Mouse (Mus musculus) kidney, postnatal 0 days (tissue): Measurements from ENCODE around the gene Ptrh1. TPM values are rescaled to one million over a fixed set of nuclear protein-coding genes. Genes with fewer than 3 reads are reported as not detected.

Source experiments
- ATAC-seq: fragments of 200-750 bp; cut with Nextera tagmentation; replicated peaks from 2 replicates; pipeline ENCODE4 v1.8.0; 2017; ENCODE audit warnings: low read depth, moderate number of reproducible peaks, moderate TSS enrichment, moderate library complexity; ENCODE audit not compliant: low FRiP score
- DNase-seq: peaks from one replicate; pipeline ENCODE4 v3.0.0-alpha.2; 2016; ENCODE audit warnings: low spot score
- H3K27ac ChIP-seq: fragments of 300-500 bp; sonication (generic); 2 replicates; pipeline ENCODE4 v1.5.1; 2014; ENCODE audit warnings: mild to moderate bottlenecking
- H3K27me3 ChIP-seq: fragments of 300-500 bp; sonication (generic); 2 replicates; pipeline ENCODE4 v1.6.1; 2014; ENCODE audit warnings: low read length, mixed read lengths; ENCODE audit not compliant: insufficient read depth
- H3K36me3 ChIP-seq: fragments of 300-500 bp; sonication (generic); 2 replicates; pipeline ENCODE4 v1.6.1; 2014; ENCODE audit warnings: low read length, mixed read lengths; ENCODE audit not compliant: insufficient read depth
- H3K4me1 ChIP-seq: fragments of 300-500 bp; sonication (generic); replicated peaks from 2 replicates; pipeline ENCODE4 v1.6.1; 2014; ENCODE audit warnings: antibody characterized with exemption, low read length, mixed read lengths; ENCODE audit not compliant: insufficient read depth
- H3K4me2 ChIP-seq: fragments of 300-500 bp; sonication (generic); 2 replicates; pipeline ENCODE4 v1.6.1; 2014; ENCODE audit warnings: mild to moderate bottlenecking, low read length, moderate library complexity, mixed read lengths
- H3K4me3 ChIP-seq: fragments of 300-500 bp; sonication (generic); replicated peaks from 2 replicates; pipeline ENCODE4 v1.5.1; 2014; ENCODE audit warnings: low read depth, low read length
- H3K9ac ChIP-seq: fragments of 300-500 bp; sonication (generic); 2 replicates; pipeline ENCODE4 v1.6.1; 2014; ENCODE audit warnings: low read depth, low read length
- H3K9me3 ChIP-seq: fragments of 300-500 bp; sonication (generic); replicated peaks from 2 replicates; pipeline ENCODE4 v1.6.1; 2016; ENCODE audit warnings: low read length, inconsistent platforms, mixed read lengths
- CTCF ChIP-seq: IDR thresholded peaks from 2 replicates; pipeline ENCODE4 v1.5.1; 2016; ENCODE audit warnings: antibody characterized with exemption, low read depth, mild to moderate bottlenecking, moderate library complexity
- WGBS: fragments of 180-500 bp; shearing (Covaris S2); extraction: QIAGEN DNeasy Blood & Tissue Kit; methylation state at CpG from one replicate; pipeline ENCODE4 v1.1.7; 2014; 5-methylcytosine and 5-hydroxymethylcytosine counted together
- polyA plus RNA-seq: library from polyadenylated mRNA; unstranded; fragments of >200 nt; fragmentation: Nextera tagmentation; extraction: Ambion mirVana; gene quantifications from 2 replicates; pipeline ENCODE4 v1.2.1, GENCODE M21; 2015

Gene Ptrh1
- polyA plus RNA-seq = 7.0 and 7.8 TPM in 2 replicates

DNA sequence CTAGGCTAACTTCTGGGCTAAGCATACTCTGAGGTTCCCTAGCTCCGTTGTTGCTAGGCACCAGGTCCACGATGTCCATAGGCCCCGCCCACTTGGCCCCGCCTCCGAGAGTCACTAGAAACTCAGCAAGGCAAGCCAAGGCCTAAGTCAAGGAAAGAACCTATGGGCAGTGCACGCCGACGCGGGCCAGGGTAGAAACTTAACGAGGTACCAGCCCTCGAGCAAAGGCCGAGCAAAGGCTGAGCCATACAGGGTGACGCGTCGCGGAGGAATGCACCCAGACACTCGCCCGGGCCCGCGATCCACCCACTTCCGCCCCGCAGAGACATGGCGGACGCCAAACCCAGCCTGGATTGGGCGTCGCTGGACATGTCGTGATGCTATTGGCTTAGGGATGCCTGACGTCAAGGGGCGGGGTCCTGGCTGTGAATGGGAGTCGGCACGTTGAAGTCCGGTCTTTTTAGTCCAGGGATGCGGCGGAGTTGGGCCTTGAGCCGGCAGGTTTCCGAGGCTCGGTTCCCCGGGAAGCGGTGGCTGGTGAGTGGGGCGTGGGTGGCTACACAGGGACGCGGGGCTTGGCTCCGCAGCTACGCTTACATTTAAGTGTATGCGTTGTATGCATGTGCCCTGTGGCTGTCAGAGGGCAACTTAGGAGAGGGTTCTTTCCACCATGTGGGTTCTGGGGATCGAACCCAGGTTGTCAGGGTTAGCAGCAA lies at the start of gene Ptrh1, which contains the start of gene Ttc16:
TSS of gene Ptrh1 (plus strand) at position 428 of the 716 bp plus-strand sequence.
TSS of gene Ttc16 (minus strand) at position 275 of the 716 bp plus-strand sequence.
- whole genome bisulfite sequencing = under 1% methylated on average over 46 of the region's 46 CpGs
- peak; percentile 96 for ATAC-seq
- H3K27ac ChIP-seq = peak within 1 kb of the TSS; percentile 55
- peak within 1 kb of the TSS; percentile 83 for H3K4me2 ChIP-seq
- no peaks in the 10 kb centered on the region for H3K36me3 ChIP-seq
- peak within 1 kb of the TSS; percentile 40 for H3K4me3 ChIP-seq
- DNase-seq = peak; percentile 99
- H3K27me3 ChIP-seq = no peaks in the 10 kb centered on the region; the same call in 1 of the 2 replicates
- TF ChIP-seq CTCF = no peak
- H3K9me3 ChIP-seq = no peaks in the 10 kb centered on the region
- peak within 1 kb of the TSS; percentile 13 for H3K9ac ChIP-seq
- peaks cover 4% of the 10 kb centered on the region for H3K4me1 ChIP-seq

DNA sequence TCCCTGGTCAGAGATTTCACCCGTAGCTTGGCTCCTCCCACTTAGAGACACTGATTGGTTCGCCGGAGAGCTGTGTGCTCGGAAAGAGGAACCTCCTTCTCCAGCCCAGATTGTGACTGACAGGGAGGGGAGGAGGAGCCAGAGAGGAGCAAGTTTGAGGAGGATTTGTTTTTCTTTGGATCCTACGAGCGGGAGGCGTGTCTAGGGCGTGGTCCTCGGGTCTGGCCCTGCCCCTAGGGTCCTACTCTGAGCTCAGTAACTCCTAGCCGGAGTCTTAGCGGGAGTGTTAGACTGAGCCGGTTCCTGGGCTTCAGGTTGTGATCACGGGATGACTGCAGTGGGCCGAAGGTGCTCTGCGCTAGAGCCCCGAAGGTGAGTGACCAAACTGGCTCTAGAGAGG lies 48.2 kb upstream of the Ptrh1 start:
- 0% methylated on average over 16 of the region's 16 CpGs for WGBS
- TF ChIP-seq CTCF = no peak
- Histone ChIP-seq H3K9ac (peak overlapping the region; percentile 63), H3K4me1 (peaks cover 13% of the 10 kb centered on the region; the same call in 1 of the 2 replicates), H3K4me2 (peak overlapping the region; percentile 51), H3K27me3 (no peaks in the 10 kb centered on the region), H3K36me3 (no peaks in the 10 kb centered on the region), H3K27ac (peak overlapping the region; percentile 71), H3K9me3 (no peaks in the 10 kb centered on the region), H3K4me3 (peak overlapping the region; percentile 37)
- DNase-seq = peak; percentile 100
- peak; percentile 96 for ATAC-seq

- ATAC-seq (no peak; the same call in 1 of the 2 replicates), DNase-seq (peak; percentile 63)
- peak overlapping the region; percentile 71 for H3K27ac ChIP-seq
- H3K4me2 ChIP-seq = peak overlapping the region; percentile 51
- H3K9ac ChIP-seq = peak overlapping the region; percentile 63
- H3K4me3 ChIP-seq = peak overlapping the region; percentile 37
- WGBS = 45% methylated on average over 7 of the region's 7 CpGs
- TF ChIP-seq CTCF = no peak
- H3K27me3 ChIP-seq = no peaks in the 10 kb centered on the region
- peaks cover 13% of the 10 kb centered on the region; the same call in 1 of the 2 replicates for H3K4me1 ChIP-seq
- no peaks in the 10 kb centered on the region for H3K36me3 ChIP-seq
- no peaks in the 10 kb centered on the region for H3K9me3 ChIP-seq
These were observed 47.1 kb upstream of the Ptrh1 start for GRCm38 (mm10) chr2:32728463-32728862.

DNA sequence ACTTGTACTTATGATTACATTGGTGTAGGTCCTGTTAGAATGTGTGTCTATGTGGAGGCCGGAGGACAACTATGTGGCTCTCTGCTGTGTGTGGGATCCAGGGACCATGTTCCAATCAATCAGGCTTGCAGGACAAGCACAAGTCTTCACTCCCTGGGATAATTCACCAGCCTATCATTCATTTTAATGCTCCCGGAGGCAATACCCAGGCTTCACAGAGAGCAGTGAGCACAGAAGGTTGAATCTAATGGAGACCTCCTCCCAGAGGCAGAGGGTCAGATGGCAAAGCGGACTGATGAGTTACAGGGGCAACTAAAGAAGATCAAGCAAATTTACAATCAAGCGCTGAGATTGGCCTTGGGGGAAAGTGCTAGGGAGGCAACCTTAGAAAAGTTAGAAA lies 46.0 kb upstream of the Ptrh1 start:
- H3K36me3 ChIP-seq = no peaks in the 10 kb centered on the region
- H3K4me3 ChIP-seq = 0 out of 2 replicates have a peak overlapping the region, but pooled peaks have one; percentile 6
- WGBS = 37% methylated on average over 4 of the region's 4 CpGs
- H3K9ac ChIP-seq = no peak overlapping the region
- DNase-seq (no peak), ATAC-seq (no peak)
- H3K9me3 ChIP-seq = no peaks in the 10 kb centered on the region
- no peak overlapping the region for H3K27ac ChIP-seq
- peak overlapping the region; percentile 51 for H3K4me2 ChIP-seq
- no peak for TF ChIP-seq CTCF
- H3K4me1 ChIP-seq = peaks cover 11% of the 10 kb centered on the region; the same call in 1 of the 2 replicates
- no peaks in the 10 kb centered on the region for H3K27me3 ChIP-seq

- Histone ChIP-seq H3K27me3 (no peaks in the 10 kb centered on the region), H3K36me3 (no peaks in the 10 kb centered on the region), H3K4me2 (peak overlapping the region; percentile 51), H3K27ac (peak overlapping the region; percentile 71; the same call in 1 of the 2 replicates), H3K4me3 (no peak overlapping the region), H3K9me3 (no peaks in the 10 kb centered on the region), H3K9ac (no peak overlapping the region; the same call in 1 of the 2 replicates), H3K4me1 (peaks cover 16% of the 10 kb centered on the region)
- TF ChIP-seq CTCF = no peak
- WGBS = 20% methylated on average over 11 of the region's 11 CpGs
- DNase-seq = peak; percentile 75
- no peak for ATAC-seq
These were observed 44.7 kb upstream of the Ptrh1 start for GRCm38 (mm10) chr2:32730854-32731253.

DNA sequence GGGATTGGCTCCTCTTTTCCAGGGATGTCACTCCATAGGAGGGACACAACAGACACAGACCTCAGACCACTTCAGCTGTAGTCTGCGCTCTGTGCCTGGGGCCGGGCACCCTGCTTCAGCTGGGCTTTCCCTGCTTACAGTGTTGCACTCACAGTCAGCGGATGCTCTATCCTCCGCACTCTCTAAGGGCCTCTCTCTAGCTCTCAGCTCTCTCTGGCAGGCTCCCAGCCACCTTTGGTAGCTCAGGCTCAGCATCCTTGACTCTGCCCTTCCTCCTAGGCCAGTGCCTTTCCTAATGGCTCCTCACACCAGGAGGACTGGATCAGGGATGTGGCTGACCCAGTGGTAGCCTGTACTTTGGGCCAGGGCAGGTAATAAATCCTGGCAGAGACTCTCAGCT lies 43.7 kb upstream of the Ptrh1 start:
- Histone ChIP-seq H3K27me3 (no peaks in the 10 kb centered on the region), H3K9ac (no peak overlapping the region), H3K4me3 (no peak overlapping the region), H3K27ac (peak overlapping the region; percentile 71), H3K9me3 (no peaks in the 10 kb centered on the region), H3K36me3 (no peaks in the 10 kb centered on the region), H3K4me2 (peak overlapping the region; percentile 15; the same call in 1 of the 2 replicates), H3K4me1 (peaks cover 16% of the 10 kb centered on the region)
- DNase-seq (no peak), ATAC-seq (no peak)
- WGBS = 53% methylated on average over 4 of the region's 4 CpGs
- TF ChIP-seq CTCF = no peak
